Mouse (Mus musculus): ENCODE results near the gene Mitf.

GRCm38 (mm10) chr6:97884971-97885370, 78.1 kb downstream of the Mitf start:
- TF ChIP-seq CTCF (conservative IDR thresholded peaks at IDR 0.05; ENCODE audit: low read length) (no peak), NANOG (IDR thresholded peaks at IDR 0.05; ENCODE audit: borderline replicate concordance, low read length) (no peak), POU5F1 (IDR thresholded peaks at IDR 0.05; ENCODE audit: borderline replicate concordance, low read length) (no peak)

Data from E14TG2a.4 (cell line).